Mouse (Mus musculus) testis, adult 2 months (tissue): ENCODE measurements at regions not wholly inside any gene's neighbourhood (a gene's known extent, or its start where the extent isn't known, plus 50 kb on each side); places are given as distances from the start of the nearest gene placed in this dataset.

ENCODE experiments used
- CTCF ChIP-seq: fragments of 200-500 bp; IDR thresholded peaks from 2 replicates; pipeline ENCODE4 v1.5.1; 2012; ENCODE audit warnings: low read depth, mild to moderate bottlenecking, inconsistent platforms, low read length, moderate library complexity; ENCODE audit not compliant: control insufficient read depth, insufficient read depth, insufficient replicate concordance
- POLR2A ChIP-seq: fragments of 200-500 bp; IDR thresholded peaks from 2 replicates; pipeline ENCODE4 v1.6.1; 2012; ENCODE audit warnings: low read depth, mild to moderate bottlenecking, inconsistent platforms, low read length, moderate library complexity; ENCODE audit not compliant: control insufficient read depth

DNA sequence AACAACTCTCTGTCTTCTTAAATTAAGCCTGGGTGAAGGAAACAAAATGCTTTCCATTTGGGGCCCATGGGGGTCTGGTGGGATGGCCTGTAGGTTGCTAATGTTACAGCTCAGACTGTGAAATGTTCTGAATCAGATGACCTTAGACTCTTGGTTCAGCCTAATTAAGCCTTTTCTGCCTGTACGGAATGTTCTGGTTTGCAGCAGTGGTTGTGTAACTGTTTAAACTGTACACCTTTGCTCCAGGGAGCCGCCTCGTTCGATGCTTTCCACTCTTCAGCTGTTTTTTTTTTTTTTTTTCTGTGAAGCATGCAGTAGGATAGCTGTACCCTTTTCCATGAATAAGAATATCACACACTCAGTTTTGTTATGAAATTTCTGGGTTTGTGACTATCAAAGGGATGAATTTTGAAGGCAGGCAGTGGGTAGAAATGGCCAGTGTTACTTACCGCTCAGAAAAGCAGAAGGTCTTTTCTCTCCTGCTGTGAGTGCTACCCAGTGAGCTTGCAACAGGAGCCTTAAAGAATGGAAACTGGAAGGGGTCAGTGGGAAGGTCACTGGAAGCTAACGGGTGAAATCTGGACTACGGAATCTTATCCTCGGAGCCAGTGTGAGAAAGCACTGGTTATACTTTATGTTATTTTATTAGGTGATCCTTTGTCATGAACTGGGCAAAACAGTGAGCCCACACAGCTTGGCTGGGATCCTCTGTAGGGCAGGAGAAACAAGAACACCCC is 349.4 kb downstream of the Foxo1 start:
- TF ChIP-seq POLR2A = no peak
- no peak for TF ChIP-seq CTCF
